Mouse (Mus musculus): ENCODE data around the gene Lingo1.

DNA sequence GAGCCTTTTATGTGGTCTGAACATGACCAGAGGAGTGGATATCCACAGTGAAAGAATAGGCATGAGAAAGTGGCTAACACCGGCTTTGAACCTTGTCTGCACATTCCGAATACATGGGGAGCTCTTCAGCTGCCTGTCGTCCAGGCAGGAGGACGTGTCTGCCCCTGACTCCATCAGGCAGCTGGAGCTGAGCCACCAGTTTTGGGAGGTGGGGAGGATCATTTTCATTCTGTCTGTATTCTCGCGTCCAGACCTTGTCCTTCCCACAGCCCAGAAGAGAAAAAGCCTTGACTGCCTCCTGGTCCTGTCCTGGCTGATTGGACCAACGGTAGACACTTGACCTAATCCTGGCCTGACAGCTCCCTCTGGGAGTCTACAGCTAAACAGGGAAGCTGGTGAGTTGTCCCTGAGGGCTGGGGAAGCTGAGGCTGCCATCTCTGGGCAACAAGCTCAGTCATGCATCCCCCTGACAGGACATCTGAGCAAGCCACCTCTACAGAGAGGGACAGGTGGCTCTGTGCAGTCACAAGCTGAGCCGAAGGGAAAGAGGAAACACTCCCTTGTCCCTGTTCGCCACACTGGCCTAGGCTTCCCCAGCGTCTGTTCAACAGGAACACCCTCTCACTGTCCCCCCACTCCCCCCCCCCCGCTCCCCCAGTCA, 187.4 kb downstream of the Lingo1 start:
- TF ChIP-seq CTCF (IDR thresholded peaks at IDR 0.05; ENCODE audit: low read depth, low read length) (no peak), GATA1 (IDR thresholded peaks at IDR 0.05; ENCODE audit: borderline replicate concordance, low read length) (no peak), POLR2AphosphoS5 (IDR thresholded peaks at IDR 0.05; ENCODE audit: insufficient replicate concordance, low read depth, low read length) (no peak), TAL1 (conservative IDR thresholded peaks at IDR 0.05; ENCODE audit: low read depth, low read length) (no peak)

Measured in G1E (cell line).